Mouse (Mus musculus) right cerebral cortex, postnatal 10 days (tissue): ENCODE results near the gene Gm36079.
"Not testable (repeated sequence)": the region's sequence is repeated elsewhere in the genome, so short reads cannot be mapped to it uniquely, and the experiment has no call there.

ENCODE experiments used
- DNase-seq, 2 experiments: peaks; one replicate each; pipeline ENCODE4 v3.0.0; 2021; ENCODE audit warnings: low spot score in 2 of 2

The Gm36079 gene

GRCm38 (mm10) chr13:120026911-120027310 is at the start of gene Gm36079:
TSS of gene Gm36079 (minus strand) at chr13:120027011.
- not testable (repeated sequence) for DNase-seq

GRCm38 (mm10) chr13:120070878-120071277 is 44.1 kb upstream of the Gm36079 start:
- not testable (repeated sequence) for DNase-seq

GRCm38 (mm10) chr13:120070012-120070598 is 43.3 kb upstream of the Gm36079 start:
- DNase-seq, result not testable (repeated sequence)

GRCm38 (mm10) chr13:120063439-120064089 is 36.8 kb upstream of the Gm36079 start:
- DNase-seq, result not testable (repeated sequence)

- not testable (repeated sequence) for DNase-seq
Observed at GRCm38 (mm10) chr13:120062903-120063302, 36.1 kb upstream of the Gm36079 start.

GRCm38 (mm10) chr13:120052085-120052484 is 25.3 kb upstream of the Gm36079 start, which contains the start of gene Gm21188:
TSS of gene Gm21188 (minus strand) at chr13:120052194.
- DNase-seq, result not testable (repeated sequence)

- DNase-seq, result not testable (repeated sequence)
Observed at GRCm38 (mm10) chr13:120048608-120049007, 21.8 kb upstream of the Gm36079 start.

- DNase-seq, result not testable (repeated sequence)
Observed at GRCm38 (mm10) chr13:120048186-120048585, 21.4 kb upstream of the Gm36079 start.

- DNase-seq, result not testable (repeated sequence)
Observed at GRCm38 (mm10) chr13:120046422-120047209, 19.8 kb upstream of the Gm36079 start.

GRCm38 (mm10) chr13:120041145-120041544 is 14.3 kb upstream of the Gm36079 start:
- peak in 1 of 2 experiments; percentile 56 for DNase-seq

- DNase-seq, result not testable (repeated sequence)
Observed at GRCm38 (mm10) chr13:120037881-120038280, 11.1 kb upstream of the Gm36079 start.

- peak in 1 of 2 experiments; percentile 30 for DNase-seq
Observed at GRCm38 (mm10) chr13:120036577-120037115, 9.8 kb upstream of the Gm36079 start.

- peak in 1 of 2 experiments; percentile 31 for DNase-seq
Observed at GRCm38 (mm10) chr13:120035151-120035550, 8.3 kb upstream of the Gm36079 start.

- not testable (repeated sequence) for DNase-seq
Observed at GRCm38 (mm10) chr13:120034637-120035036, 7.8 kb upstream of the Gm36079 start.

GRCm38 (mm10) chr13:120033516-120034190 is 6.8 kb upstream of the Gm36079 start:
- peak; percentile 53 to 61 for DNase-seq

- peak; percentile 33 to 52 for DNase-seq
Observed at GRCm38 (mm10) chr13:120031676-120032075, 4.9 kb upstream of the Gm36079 start.

GRCm38 (mm10) chr13:120027368-120027767 is 557 bp upstream of the Gm36079 start:
- DNase-seq, result not testable (repeated sequence)

- peak in 1 of 2 experiments; percentile 32 for DNase-seq
Observed at GRCm38 (mm10) chr13:120026373-120026772, 438 bp downstream of the Gm36079 start.

GRCm38 (mm10) chr13:120025576-120025975 is 1.2 kb downstream of the Gm36079 start:
- peak in 1 of 2 experiments; percentile 47 for DNase-seq

GRCm38 (mm10) chr13:120025004-120025403 is 1.8 kb downstream of the Gm36079 start:
- not testable (repeated sequence) for DNase-seq

- DNase-seq, result not testable (repeated sequence)
Observed at GRCm38 (mm10) chr13:120024581-120024980, 2.2 kb downstream of the Gm36079 start.
